Mouse (Mus musculus) large intestine, adult 2 months (tissue): ENCODE measurements at regions not wholly inside any gene's neighbourhood (a gene's known extent, or its start where the extent isn't known, plus 50 kb on each side); places are given as distances from the start of the nearest gene placed in this dataset.
"Not testable (repeated sequence)": the region's sequence is repeated elsewhere in the genome, so short reads cannot be mapped to it uniquely, and the experiment has no call there.

Experiments used
- DNase-seq: peaks from one replicate; pipeline ENCODE4 v3.0.0-alpha.2; 2012; ENCODE audit warnings: low read depth, low spot score
- WGBS: fragments of 180-500 bp; shearing (Covaris S2); methylation state at CpG from one replicate; pipeline ENCODE4 v1.1.7; 2018; 5-methylcytosine and 5-hydroxymethylcytosine counted together

DNA sequence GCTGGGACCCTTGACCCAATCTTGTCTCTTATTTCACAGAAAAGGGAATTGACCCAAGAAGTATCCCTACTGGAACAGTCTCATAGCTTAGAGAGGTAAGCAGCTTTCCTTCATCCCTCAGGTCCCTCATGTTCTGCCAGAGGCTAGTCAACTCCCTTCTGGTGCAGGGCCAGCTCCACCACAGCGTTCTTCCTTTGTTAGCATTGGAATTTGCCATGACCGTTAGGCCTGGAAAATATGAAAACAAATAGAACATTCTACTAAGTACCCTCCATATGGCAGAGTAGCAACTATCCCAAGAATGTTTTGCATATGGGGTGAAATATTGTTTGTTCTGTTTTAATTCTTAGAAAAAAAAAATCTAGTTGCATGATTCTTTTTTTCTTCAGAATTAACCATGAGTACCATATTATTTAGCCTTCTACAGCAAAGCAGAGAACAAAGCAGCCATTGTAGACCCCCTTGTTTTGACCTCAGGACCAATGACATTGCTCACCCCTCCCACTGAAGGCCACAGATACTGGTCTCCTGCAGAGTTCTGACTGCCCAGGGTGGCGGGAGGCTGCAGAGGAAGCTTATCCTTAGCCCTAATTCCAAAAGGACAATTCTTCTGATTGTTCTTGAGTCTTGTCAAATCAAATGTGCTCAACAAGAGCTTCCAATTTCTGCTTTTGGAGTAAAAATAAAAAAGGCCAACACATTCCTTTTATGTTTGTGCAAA, 78.1 kb upstream of the Ehbp1 start:
- WGBS, result 75% methylated on average over 3 of the region's 3 CpGs
- DNase-seq, result no peak

DNA sequence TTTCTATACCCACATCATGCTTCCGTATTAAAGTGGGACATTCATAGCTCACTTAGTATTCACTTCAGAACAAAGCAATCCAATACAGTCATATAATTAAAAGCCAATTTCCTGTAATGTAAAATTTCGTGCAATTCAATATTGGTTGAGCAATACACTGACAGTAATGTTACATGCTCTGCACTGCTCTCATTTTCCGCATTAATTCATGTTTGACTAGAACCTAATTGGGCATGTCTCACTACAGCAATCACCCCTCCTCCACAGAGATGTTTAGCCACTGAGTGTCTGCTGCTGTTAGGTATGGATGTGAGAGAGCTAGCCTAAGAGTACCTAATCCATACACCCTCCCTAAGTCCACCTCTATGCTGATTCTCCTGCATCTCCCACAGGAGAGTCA, 79.7 kb upstream of the Ehbp1 start:
- 77% methylated on average over 3 of the region's 3 CpGs for whole genome bisulfite sequencing
- DNase-seq, result no peak

DNA sequence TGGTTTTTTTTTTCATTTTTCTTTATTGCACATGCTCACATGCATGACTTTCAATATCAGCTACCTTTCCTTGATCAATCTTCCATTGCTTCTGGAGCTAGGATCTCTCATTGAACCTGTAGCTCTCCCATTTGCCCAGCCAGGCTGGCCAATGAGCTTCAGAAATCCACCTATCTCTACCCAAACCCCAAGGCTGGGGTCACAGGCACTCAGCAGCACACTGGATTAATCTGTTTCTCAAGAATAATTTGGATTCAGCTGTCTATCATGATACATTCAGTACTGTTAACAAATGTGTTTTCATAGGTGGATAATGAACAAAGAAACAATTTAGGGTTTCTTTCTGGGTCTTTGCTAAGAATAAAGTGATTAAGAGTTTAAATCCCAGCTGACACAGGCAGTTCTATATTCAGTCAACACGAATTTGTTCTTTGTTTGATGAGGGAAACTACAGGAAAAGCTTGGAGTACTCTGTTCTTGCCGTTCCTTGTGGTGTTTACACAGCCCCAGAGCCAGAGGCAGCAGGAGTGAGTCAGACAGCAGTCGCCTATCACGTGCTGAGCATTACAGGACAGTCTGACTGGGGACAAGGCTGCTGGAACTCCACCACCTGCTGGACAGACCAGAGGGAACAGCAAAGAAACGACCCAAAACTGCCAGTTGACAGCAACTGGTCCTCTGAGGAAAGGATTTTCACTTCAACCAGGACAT, 74.6 kb upstream of the Tmem17 start:
- under 1% methylated on average over 5 of the region's 5 CpGs for WGBS
- DNase-seq, result peak; percentile 85

DNA sequence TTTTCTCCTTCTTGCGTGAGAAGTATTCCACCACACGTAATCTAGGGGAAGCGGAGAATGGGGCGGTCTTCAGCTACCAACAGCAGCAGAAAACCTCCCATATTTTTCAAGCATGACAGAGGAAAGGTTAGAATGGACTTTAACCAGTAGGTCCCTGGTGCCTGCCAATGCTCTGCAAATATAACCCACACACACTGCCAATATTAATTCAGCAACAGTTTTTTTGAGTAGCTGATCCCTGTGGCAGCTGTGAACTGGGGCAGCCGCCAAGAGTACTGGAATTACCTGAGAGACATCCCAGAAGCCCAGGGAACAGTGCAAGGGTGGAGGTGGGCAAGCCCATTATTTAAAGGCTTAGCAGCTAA, 74.1 kb upstream of the Tmem17 start:
- DNase-seq, result peak; percentile 57
- WGBS, result 22% methylated on average over 5 of the region's 5 CpGs

DNA sequence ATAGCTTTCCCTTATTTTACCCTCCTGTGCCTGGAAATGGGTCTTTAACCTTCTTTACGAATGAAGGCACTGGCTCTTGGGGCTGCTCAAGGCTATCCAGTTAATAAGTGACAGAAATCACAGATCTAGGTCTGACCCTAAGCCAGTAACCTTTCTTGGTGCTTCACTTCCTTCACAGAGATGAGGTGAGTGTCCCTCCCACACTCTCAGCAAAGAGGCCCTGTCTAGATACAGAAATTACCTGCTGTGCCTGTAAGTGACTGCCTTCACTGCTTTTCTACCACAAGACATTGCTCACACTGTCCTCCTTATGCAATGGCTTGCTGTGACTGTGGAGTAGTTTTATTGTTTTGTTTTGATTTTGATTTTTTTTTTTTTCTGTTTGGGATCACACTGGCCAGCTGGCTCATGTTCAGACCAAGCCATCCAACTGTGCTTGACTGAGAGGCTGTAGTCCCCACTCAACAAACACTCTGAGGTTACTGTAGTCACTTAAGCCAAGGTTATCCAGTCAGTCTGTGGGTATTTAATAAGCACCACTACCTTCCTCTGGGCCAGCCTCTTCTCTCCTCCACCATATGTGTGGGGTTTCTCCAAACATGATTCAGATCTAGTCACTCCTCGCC, 73.3 kb upstream of the Tmem17 start:
- DNase-seq, result no peak
- WGBS, result 26% methylated on average over 2 of the region's 2 CpGs

DNA sequence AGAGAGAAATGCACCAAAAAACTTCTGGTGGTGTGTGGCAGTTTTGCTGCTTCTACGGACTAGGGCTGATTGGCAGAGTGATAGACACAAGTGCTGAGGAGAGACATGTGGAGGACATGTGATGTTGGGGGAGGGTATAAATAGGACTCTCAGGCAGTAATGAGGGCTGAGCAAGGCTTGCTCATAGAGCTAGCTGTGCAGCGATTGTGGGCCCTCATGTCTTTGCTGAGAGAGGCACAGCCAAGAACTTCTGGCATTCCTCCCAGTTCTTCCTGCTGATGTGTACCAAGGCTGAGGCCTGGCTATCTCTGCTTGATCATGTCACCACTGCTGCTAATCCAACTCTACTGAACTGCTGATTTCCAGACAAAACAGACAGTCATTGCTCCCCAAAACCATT, 71.4 kb upstream of the Tmem17 start:
- 35% methylated on average over 2 of the region's 2 CpGs for WGBS
- no peak for DNase-seq

DNA sequence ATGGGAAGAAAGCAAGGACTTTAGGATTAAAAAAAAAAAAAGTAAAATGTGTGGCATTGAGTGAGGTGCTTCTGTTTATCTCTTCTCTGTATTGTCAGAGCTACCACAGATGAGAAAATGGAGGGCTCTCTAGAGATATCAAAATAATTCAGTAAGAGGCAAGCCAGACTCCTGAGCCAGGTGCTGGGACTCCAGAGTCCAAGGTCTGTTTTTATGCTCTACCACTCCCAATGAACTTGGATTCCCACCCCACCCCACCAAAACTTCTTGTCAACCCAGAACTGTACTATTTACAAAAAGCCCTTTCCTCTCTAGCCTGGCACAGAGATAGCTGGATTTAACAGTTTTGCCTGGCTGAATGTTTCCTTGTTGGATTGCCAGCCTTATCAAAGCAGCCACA, 58.7 kb upstream of the Tmem17 start:
- DNase-seq, result no peak

DNA sequence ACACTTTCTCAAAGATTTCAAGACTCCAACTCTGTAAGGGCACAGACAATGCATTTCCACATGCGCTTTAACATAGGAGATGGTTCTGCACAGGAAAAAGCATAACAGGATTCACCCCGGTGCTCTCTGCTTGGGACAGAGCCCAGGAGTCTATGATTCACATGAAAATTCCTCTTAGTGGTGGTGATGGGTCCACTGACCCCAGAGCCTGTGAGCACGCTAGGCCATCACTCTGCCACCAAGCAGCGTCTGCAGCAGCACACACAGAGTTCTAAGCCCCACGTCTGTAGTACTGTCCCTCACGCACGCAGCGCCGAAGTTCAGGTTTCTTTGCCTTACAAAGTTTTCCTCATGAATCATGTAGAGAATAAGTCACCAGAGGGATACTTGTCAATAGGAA, 55.6 kb upstream of the Tmem17 start:
- WGBS, result 93% methylated on average over 9 of the region's 9 CpGs
- DNase-seq, result no peak

DNA sequence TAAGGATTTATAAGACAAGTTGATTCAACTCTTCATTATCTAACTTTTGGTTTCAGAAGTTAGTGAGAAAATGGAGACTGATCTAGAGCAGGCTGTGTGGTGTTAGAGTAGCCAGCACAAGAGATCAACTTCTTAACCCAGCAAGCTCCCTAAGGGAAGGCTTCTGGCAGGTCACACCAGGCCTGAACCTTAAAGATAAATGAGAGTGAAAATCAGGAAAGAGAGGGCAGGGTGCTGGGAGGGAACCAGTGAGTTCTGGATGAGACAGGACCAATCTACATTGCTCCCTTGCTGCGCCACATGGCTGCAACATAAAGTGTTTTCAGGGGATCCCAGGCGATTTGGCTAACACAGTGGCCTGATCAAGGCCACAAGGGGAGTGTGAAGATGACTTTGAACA, 54.7 kb upstream of the Tmem17 start:
- no peak for DNase-seq
- 90% methylated on average over 2 of the region's 2 CpGs for WGBS

DNA sequence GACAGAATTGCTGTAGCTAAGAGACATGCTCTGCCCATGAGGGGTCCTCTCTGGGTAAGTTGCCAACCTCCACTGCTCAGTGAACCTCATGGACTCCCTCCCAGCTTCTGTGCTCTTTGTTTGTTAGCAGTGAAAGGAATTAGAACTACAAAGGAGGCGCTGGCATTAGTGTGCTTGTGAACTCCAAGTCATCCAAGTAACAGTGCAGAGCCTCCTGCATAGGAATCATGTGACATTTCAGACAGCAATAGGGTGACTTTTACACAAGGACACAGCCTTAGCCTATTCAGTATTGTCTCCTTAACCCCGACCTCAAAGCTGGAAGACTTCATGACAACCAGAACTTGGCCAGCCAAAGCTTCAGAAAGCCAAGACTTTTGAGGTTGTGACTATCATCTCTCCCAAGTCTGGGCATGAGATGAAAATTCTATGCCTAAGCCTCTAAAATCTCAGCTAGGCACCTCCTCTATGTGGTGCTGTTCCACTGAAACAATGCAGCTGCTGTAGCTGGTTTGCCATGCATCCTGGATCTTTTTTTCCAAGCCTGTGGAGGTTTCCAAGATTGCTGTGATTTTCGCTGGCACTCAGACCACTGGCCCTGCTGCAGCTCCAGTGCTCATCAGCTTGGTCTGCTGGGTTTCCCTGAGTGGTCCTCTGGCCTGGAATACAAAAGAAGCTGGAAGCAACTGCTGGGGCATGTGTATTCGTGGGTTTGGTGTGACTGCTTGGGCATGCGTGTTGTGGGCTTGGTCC, 52.8 kb upstream of the Tmem17 start:
- 76% methylated on average over 5 of the region's 5 CpGs for WGBS
- no peak for DNase-seq

DNA sequence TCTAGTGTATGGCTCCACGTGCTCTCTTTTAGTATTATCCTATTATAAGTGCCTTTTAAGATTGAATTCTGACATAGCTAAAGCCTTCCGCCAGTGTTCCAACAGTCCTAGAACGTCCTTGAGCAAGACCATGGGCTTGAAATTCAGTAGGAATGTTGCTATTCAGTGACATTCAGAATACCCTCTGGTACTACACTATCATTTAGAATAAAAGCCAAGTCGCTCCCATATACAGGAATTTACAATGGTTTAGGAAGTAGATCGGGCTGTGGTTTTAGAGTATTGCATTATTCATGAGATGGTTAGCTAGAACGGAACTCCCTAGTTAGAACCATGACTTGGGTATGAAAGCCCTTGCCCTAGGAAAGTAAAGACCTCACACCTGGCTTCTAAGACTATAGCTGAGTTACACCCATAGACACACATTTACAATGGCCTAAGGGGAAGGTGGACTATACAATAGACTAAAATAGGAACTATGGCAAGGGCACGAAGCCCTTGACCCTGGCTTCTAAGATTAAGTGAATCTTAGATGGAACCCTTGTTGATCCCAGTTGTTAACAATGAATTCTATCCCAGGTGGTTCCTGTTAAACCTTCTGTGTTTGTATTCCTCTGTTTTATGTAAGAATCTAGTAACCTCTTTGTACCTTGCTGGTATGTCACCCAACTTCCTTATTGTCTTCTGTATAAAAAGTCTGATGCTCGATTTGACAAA, 50.7 kb upstream of the Tmem17 start:
- DNase-seq, result not testable (repeated sequence)
- 84% methylated on average over 8 of the region's 8 CpGs for WGBS
